Mouse (Mus musculus): ENCODE data around the gene Optn.

GRCm38 (mm10) chr2:5007107-5007506 is 56.7 kb downstream of the Optn start:
- TF ChIP-seq POLR2A (IDR thresholded peaks at IDR 0.05; ENCODE audit: low read depth, low read length) (no peak), CTCF (conservative IDR thresholded peaks at IDR 0.05; ENCODE audit: insufficient read depth, insufficient read length, low read depth, low read length) (no peak)
